Mouse (Mus musculus): ENCODE results near the gene Ildr1. TPM values are rescaled to one million over a fixed set of nuclear protein-coding genes. Genes with fewer than 3 reads are reported as not detected.

Gene Ildr1
- total RNA-seq, 2 experiments from 2014 or later = 0.25 TPM

DNA sequence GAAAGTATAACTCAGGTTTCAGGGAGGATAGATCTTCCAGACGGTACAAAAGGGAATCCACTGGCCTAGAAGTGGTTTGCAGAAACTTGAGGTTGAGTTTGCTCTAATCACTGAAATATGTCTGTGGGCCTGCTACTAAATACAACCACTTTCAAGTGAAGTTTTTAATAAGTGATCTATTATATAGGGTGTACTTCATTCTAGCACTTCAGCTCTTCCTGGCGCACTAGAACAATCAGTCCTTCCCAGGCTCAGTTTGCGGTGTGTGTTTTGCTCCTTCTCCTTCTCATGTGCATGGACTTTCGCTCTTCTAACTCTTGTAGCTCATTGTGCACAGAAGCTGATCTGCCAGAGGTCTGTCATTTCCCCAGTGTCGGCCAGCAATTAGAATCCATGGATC is 79.2 kb downstream of the Ildr1 start:
- DNase-seq = no peak

DNA sequence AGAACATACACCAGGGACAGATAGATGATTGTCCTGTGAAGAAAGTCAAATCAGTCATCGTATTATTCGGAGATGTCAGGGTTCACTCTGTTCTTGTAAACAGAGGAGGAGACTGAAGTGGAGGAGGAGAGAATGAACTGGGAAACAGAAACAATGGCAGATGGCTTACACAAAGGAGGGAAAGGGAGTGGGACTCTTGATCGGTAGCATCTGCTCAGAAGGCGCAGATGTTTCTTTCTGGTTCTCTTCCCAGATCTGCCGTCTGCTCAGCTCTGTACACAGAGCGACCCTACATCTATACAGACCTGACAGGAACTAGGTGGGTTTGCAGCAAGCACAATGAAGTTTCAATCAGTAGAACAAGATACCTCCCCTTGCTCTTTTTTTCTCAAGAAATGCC is 81.9 kb downstream of the Ildr1 start:
- peak; percentile 44 to 63 for DNase-seq

Other genes starting within 250 kb of the Ildr1 start
- not detected for gene Stfa3, start 238.6 kb upstream of the Ildr1 start, total RNA-seq (2021)
- gene Casr, start 131.8 kb upstream of the Ildr1 start, total RNA-seq (2021) = 1 to 10 TPM; 1.3 to 2.0 TPM
- 1 to 10 TPM; 1.3 to 1.4 TPM for gene Cd86, start 27.9 kb upstream of the Ildr1 start, total RNA-seq (2021)
- gene Slc15a2, start 91.0 kb downstream of the Ildr1 start, total RNA-seq (2021) = 10 to 100 TPM; 39.7 to 44.0 TPM
- 10 to 100 TPM; 38.9 to 39.1 TPM for gene Iqcb1, start 134.4 kb downstream of the Ildr1 start, total RNA-seq (2021)
- gene Eaf2, start 181.0 kb downstream of the Ildr1 start, total RNA-seq (2021) = 1 to 10 TPM; 1.1 to 1.2 TPM
- 10 to 100 TPM; 74.1 to 82.4 TPM for gene Golgb1, start 181.2 kb downstream of the Ildr1 start, total RNA-seq (2021)
- gene Hcls1, start 241.0 kb downstream of the Ildr1 start, total RNA-seq (2021) = 1 to 10 TPM; 3.2 to 4.5 TPM